Mouse (Mus musculus) layer of hippocampus, adult 2 months (tissue): ENCODE results near the gene Sult1b1. TPM values are rescaled to one million over a fixed set of nuclear protein-coding genes. Genes with fewer than 3 reads are reported as not detected.
"Not testable (repeated sequence)": the region's sequence is repeated elsewhere in the genome, so short reads cannot be mapped to it uniquely, and the experiment has no call there.

Experiments used
- DNase-seq, 2 experiments: peaks; one replicate each; pipeline ENCODE4 v3.0.0; 2022; ENCODE audit warnings: low spot score in 2 of 2
- H3K27ac ChIP-seq: fragments of 200-600 bp; 2 replicates; pipeline ENCODE4 v1.8.1; 2022
- H3K4me3 ChIP-seq: fragments of 200-600 bp; 2 replicates; pipeline ENCODE4 v1.8.1; 2022; ENCODE audit warnings: mild to moderate bottlenecking
- CTCF ChIP-seq: fragments of 200-600 bp; conservative IDR thresholded peaks from 2 replicates; pipeline ENCODE4 v1.8.1; 2022; ENCODE audit warnings: antibody characterized with exemption, mild to moderate bottlenecking, moderate library complexity
- total RNA-seq, 2 experiments: library from RNA; stranded (reverse); gene quantifications; 2 replicates each; pipeline ENCODE4 v1.2.3; 2021

The Sult1b1 gene
- total RNA-seq, 2 experiments from 2014 or later = not detected

DNA sequence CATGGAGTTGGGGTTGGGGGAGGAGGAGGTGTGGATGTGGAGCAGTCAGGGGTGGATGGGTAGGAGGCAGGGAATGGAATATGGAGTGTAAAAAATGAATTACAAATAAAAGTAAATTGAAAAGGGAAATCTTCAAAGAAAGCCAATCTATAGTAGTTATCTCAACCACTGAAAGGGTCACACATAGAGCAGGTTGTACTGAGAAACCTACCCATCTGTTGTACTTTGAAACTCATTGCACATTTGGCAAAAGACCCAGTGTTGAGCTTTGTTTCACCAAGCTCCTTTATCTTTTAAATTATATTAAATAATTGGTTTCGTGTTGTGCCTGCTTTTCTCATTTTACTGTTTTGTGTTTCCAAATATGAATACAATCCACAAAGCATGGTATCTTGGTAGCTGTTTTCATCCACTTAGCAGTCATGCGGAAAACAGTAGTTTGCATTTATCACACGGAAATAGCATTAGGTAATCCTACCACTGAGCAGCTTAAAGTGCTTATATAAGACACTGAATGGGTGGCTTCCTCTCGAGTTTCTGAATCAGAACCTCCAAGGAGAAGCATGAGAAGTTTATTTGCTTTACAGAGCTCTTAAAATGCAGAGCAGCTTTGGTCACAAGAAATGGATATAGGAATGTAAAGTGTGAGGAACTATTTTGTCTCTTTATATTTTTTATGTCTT lies 32.1 kb downstream of the Sult1b1 start:
- no peak for TF ChIP-seq CTCF
- DNase-seq = no peak
- no peak overlapping the region for H3K27ac ChIP-seq
- H3K4me3 ChIP-seq = no peak overlapping the region

DNA sequence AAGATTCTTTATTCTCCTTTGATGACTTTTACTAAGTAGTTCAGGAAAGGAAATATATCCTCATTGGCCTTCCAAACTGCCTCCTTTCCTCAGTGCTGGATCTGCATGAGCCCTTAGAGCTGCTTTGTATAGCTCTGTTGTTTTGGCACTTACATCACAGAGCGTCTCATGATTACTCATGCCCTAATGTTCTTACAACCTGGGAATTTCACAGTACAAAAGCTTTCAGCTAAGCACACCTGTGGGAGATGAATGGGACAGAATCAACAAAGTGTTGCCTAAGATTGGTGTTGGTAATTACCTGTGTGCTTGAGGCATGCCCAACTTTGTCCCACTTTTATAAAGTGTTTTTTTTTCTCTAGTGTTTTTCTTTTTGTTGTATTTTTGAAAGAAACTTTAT lies 35.3 kb downstream of the Sult1b1 start:
- H3K27ac ChIP-seq = no peak overlapping the region
- DNase-seq = no peak
- no peak overlapping the region for H3K4me3 ChIP-seq
- TF ChIP-seq CTCF = no peak

- Histone ChIP-seq H3K4me3 (no peak overlapping the region), H3K27ac (no peak overlapping the region)
- TF ChIP-seq CTCF = no peak
- no peak for DNase-seq
Measured at GRCm38 (mm10) chr5:87499341-87499740, 38.7 kb downstream of the Sult1b1 start.

DNA sequence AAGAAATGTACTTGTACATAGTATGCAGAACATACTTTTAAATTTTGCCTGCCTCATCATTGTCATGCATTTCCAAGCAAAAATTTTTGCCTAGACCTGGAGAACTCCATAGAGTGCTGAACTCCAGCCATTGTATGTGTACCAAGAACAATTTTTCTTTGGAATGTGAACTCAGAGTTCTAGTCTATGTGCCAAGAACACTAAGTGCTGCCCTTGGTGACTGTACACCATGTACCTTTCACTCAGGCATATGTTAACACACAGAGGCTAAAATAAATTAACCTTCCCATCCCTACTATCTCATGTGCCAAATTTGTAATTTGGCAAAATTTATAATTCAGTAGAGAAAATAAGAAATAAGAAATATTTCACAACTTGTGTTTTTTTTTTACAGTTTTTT lies 39.1 kb downstream of the Sult1b1 start:
- no peak overlapping the region for H3K27ac ChIP-seq
- DNase-seq = no peak
- no peak for TF ChIP-seq CTCF
- no peak overlapping the region for H3K4me3 ChIP-seq

GRCm38 (mm10) chr5:87490771-87491170 lies 47.2 kb downstream of the Sult1b1 start, which contains the start of gene Ugt2a1:
Gene Ugt2a1 (minus strand): TSS chr5:87490871.
- Histone ChIP-seq H3K4me3 (no peak within 1 kb of the TSS), H3K27ac (no peak within 1 kb of the TSS)
- no peak for TF ChIP-seq CTCF
- DNase-seq = no peak

- not testable (repeated sequence) for DNase-seq, H3K27ac ChIP-seq, H3K4me3 ChIP-seq
Measured at GRCm38 (mm10) chr5:87486706-87487105, 51.3 kb downstream of the Sult1b1 start, which contains the start of gene Gm43638. Gene Gm43638 (minus strand): TSS chr5:87486806.

GRCm38 (mm10) chr5:87482160-87482559 lies 55.8 kb downstream of the Sult1b1 start, which contains the start of gene Ugt2a2:
Gene Ugt2a2 (minus strand): TSS chr5:87482260.
- no peak for DNase-seq
- H3K27ac ChIP-seq = no peak within 1 kb of the TSS
- no peak for TF ChIP-seq CTCF

More at GRCm38 (mm10) chr5:87482160-87482559, 55.8 kb downstream of the Sult1b1 start, which contains the start of gene Ugt2a2:
- no peak within 1 kb of the TSS for H3K4me3 ChIP-seq

Other genes with a start within 250 kb of the Sult1b1 start
- gene Ugt2a3, start 201.0 kb downstream of the Sult1b1 start, total RNA-seq = not detected
- gene Ugt2b38, start 114.0 kb downstream of the Sult1b1 start, total RNA-seq = not detected
- not detected for gene Ugt2a2, start 55.9 kb downstream of the Sult1b1 start, total RNA-seq
- gene Gm43638, start 51.4 kb downstream of the Sult1b1 start, total RNA-seq = not detected
- not detected for gene Ugt2a1, start 47.3 kb downstream of the Sult1b1 start, total RNA-seq
- gene Sult1d1, start 30.8 kb upstream of the Sult1b1 start, total RNA-seq = not detected
- gene Sult1e1, start 53.4 kb upstream of the Sult1b1 start, total RNA-seq = not detected
- gene Csn1s1, start 128.0 kb upstream of the Sult1b1 start, total RNA-seq = not detected
- not detected for gene Csn2, start 161.4 kb upstream of the Sult1b1 start, total RNA-seq
- not detected for gene Csn1s2a, start 236.4 kb upstream of the Sult1b1 start, total RNA-seq